In genomic region chr3:64790509-64791244, GRCm38 (mm10) we compare ENCODE assay signal across 10 mouse cellular contexts. TPM values are rescaled to one million over a fixed set of nuclear protein-coding genes. Genes with fewer than 3 reads are reported as not detected.
A peak's percentile ranks its signal among the peaks of the same experiment; 100 is the strongest.
DNase-seq lines count a peak whose midpoint lies in the region; TF ChIP-seq lines count a peak whose summit lies in the region.
"Had no signal": no experiment of that assay in that cellular context is flagged by ENCODE, and none has a peak within 500 bp of the region (broad histone marks: within the 10 kb centered on the region; RNA-seq: fewer than 3 reads in every experiment).

No protein-coding gene starts in this region.

- no peaks in the 10 kb centered on the region for H3K4me1 ChIP-seq in cortical plate, adult 2 months (ENCODE audit: control insufficient read depth, insufficient read depth, low read length)
- H3K4me1 ChIP-seq in lung, adult 2 months (ENCODE audit: control insufficient read depth, insufficient read depth, low read length): no peaks in the 10 kb centered on the region
- H3K4me1 ChIP-seq: stomach, embryonic 15.5 days had no signal

- no peak overlapping the region for H3K4me3 ChIP-seq in cortical plate, adult 2 months (ENCODE audit: insufficient read depth, low read length)
- H3K4me3 ChIP-seq in lung, adult 2 months (replicated peaks; ENCODE audit: extremely low read depth, low read depth, low read length): no peak overlapping the region
- H3K4me3 ChIP-seq: stomach, embryonic 15.5 days had no signal

- 50% methylated on average over 10 of the region's 10 CpGs for WGBS in lung, adult 2 months

- no peak for TF ChIP-seq POLR2A in cortical plate, adult 2 months (IDR thresholded peaks at IDR 0.05; ENCODE audit: extremely low read depth, insufficient read depth, low read length)
- no peak for TF ChIP-seq POLR2A in lung, adult 2 months (IDR thresholded peaks at IDR 0.05; ENCODE audit: borderline replicate concordance, extremely low read depth, low read depth, low read length)

- TF ChIP-seq CTCF in cortical plate, adult 2 months (IDR thresholded peaks at IDR 0.05; ENCODE audit: extremely low read depth, insufficient read depth, low read length): peak; percentile 88
- peak; percentile 70 for TF ChIP-seq CTCF in lung, adult 2 months (IDR thresholded peaks at IDR 0.05; ENCODE audit: insufficient read depth, low read length)

- DNase-seq in 416B (ENCODE audit: low read depth): peak; percentile 33
- peak; percentile 42 for DNase-seq in Muller cell, postnatal 12 days (ENCODE audit: inconsistent ontology term)
- peak; percentile 11 for DNase-seq in gastrocnemius, postnatal 14 days
- DNase-seq in kidney, postnatal 36 days: peak; percentile 17 to 73
- peak; percentile 48 for DNase-seq in lung, adult 2 months
- peak; percentile 26 for DNase-seq in retina, adult 2 months (ENCODE audit: low read depth, low spot score)
- DNase-seq in spleen, postnatal 36 days (ENCODE audit: low spot score in 2 of 2): no peak

- H3K27ac ChIP-seq in cortical plate, adult 2 months (ENCODE audit: insufficient read depth, low read length): no peak overlapping the region
- H3K27ac ChIP-seq: stomach, embryonic 15.5 days had no signal

- intact Hi-C loops in gastrocnemius, postnatal 14 days (cut with DNase I; ENCODE audit: low total_unique reads): no loop called here

RNA-seq across cellular contexts. Expression of gene Vmn2r7, which starts 53.9 kb away (rescaled TPM):
- 0.02 TPM in 1 of 2 replicates, not detected in the other for polyA plus RNA-seq in cortical plate, adult 2 months (2012; rRNA removed)
- not detected for total RNA-seq in gastrocnemius, postnatal 14 days (2021)
- not detected in 2 replicates for polyA plus RNA-seq in lung, adult 2 months (2012; rRNA removed)
- total RNA-seq: gastrocnemius, postnatal 4 days had no signal
- polyA plus RNA-seq: stomach, embryonic 15.5 days had no signal

Comparison
In these comparisons a context has a peak if more than half of its experiments do, and no peak if none do; other contexts are left out.
1. DNase-seq: peak in 416B (single experiment), Muller cell, postnatal 12 days (single experiment), gastrocnemius, postnatal 14 days (single experiment), kidney, postnatal 36 days (2 of 2), lung, adult 2 months (single experiment) and retina, adult 2 months (single experiment); none in spleen, postnatal 36 days (0 of 2).